Mouse (Mus musculus) lung, embryonic 15.5 days (tissue): ENCODE data around the gene Cdk2ap2. TPM values are rescaled to one million over a fixed set of nuclear protein-coding genes. Genes with fewer than 3 reads are reported as not detected.
"Not testable (repeated sequence)": the region's sequence is repeated elsewhere in the genome, so short reads cannot be mapped to it uniquely, and the experiment has no call there.

Experiments
- ATAC-seq: fragments of 200-750 bp; cut with Nextera tagmentation; 2 replicates; pipeline ENCODE4 v1.8.0; 2017; ENCODE audit warnings: moderate number of reproducible peaks, borderline replicate concordance; ENCODE audit not compliant: low FRiP score, low TSS enrichment; ENCODE audit errors: extremely low read depth
- H3K27ac ChIP-seq: fragments of 300-500 bp; sonication (generic); 2 replicates; pipeline ENCODE4 v1.5.1; 2015; ENCODE audit warnings: moderate library complexity, mild to moderate bottlenecking, inconsistent platforms
- H3K27me3 ChIP-seq: fragments of 300-500 bp; sonication (generic); 2 replicates; pipeline ENCODE4 v1.6.1; 2015; ENCODE audit warnings: inconsistent platforms
- H3K36me3 ChIP-seq: fragments of 300-500 bp; sonication (generic); 2 replicates; pipeline ENCODE4 v1.6.1; 2015; ENCODE audit warnings: inconsistent platforms
- H3K4me1 ChIP-seq: fragments of 300-500 bp; sonication (generic); 2 replicates; pipeline ENCODE4 v1.6.1; 2015; ENCODE audit warnings: inconsistent platforms
- H3K4me2 ChIP-seq: fragments of 300-500 bp; sonication (generic); 2 replicates; pipeline ENCODE4 v1.6.1; 2015; ENCODE audit warnings: inconsistent platforms, mild to moderate bottlenecking, moderate library complexity
- H3K4me3 ChIP-seq: fragments of 300-500 bp; sonication (generic); 2 replicates; pipeline ENCODE4 v1.5.1; 2015; ENCODE audit warnings: mild to moderate bottlenecking, inconsistent platforms
- H3K9ac ChIP-seq: fragments of 300-500 bp; sonication (generic); 2 replicates; pipeline ENCODE4 v1.6.1; 2015; ENCODE audit warnings: inconsistent platforms
- H3K9me3 ChIP-seq: fragments of 300-500 bp; sonication (generic); 2 replicates; pipeline ENCODE4 v1.6.1; 2016; ENCODE audit warnings: inconsistent platforms
- WGBS: fragments of 180-500 bp; shearing (Covaris S2); methylation state at CpG from one replicate; pipeline ENCODE4 v1.1.7; 2015; 5-methylcytosine and 5-hydroxymethylcytosine counted together
- polyA plus RNA-seq: library from polyadenylated mRNA; unstranded; fragments of >200 nt; fragmentation: Nextera tagmentation; extraction: Ambion mirVana; gene quantifications from 2 replicates; pipeline ENCODE4 v1.2.1, GENCODE M21; 2015

Gene Cdk2ap2
- polyA plus RNA-seq, 1 experiment from 2014 or later = 103 TPM

DNA sequence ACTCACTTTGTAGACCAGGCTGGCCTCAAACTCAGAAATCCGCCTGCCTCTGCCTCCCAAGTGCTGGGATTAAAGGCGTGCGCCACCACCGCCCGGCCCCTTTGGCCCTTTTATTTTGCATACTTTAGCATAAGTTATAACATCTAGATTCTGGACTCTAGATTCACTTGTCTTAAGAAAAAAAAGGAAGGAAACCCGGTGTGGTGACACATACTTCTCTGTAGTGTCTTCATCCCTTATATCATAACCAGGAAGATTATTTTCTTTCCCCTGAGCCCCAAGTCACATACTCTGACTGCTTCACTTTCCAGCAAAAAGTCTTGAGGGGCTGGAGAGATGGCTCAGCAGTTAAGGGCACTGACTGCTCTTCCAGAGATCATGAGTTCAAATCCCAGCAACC lies 24.9 kb downstream of the Cdk2ap2 start:
- peaks cover 23% of the 10 kb centered on the region for H3K4me1 ChIP-seq
- H3K4me2 ChIP-seq = peak overlapping the region; percentile 57
- not testable (repeated sequence) for ATAC-seq, H3K9ac ChIP-seq, H3K27ac ChIP-seq, H3K9me3 ChIP-seq, H3K27me3 ChIP-seq
- peaks cover 17% of the 10 kb centered on the region for H3K36me3 ChIP-seq
- 50% methylated on average over 6 of the region's 6 CpGs for WGBS
- peak overlapping the region; percentile 48; the same call in 1 of the 2 replicates for H3K4me3 ChIP-seq

DNA sequence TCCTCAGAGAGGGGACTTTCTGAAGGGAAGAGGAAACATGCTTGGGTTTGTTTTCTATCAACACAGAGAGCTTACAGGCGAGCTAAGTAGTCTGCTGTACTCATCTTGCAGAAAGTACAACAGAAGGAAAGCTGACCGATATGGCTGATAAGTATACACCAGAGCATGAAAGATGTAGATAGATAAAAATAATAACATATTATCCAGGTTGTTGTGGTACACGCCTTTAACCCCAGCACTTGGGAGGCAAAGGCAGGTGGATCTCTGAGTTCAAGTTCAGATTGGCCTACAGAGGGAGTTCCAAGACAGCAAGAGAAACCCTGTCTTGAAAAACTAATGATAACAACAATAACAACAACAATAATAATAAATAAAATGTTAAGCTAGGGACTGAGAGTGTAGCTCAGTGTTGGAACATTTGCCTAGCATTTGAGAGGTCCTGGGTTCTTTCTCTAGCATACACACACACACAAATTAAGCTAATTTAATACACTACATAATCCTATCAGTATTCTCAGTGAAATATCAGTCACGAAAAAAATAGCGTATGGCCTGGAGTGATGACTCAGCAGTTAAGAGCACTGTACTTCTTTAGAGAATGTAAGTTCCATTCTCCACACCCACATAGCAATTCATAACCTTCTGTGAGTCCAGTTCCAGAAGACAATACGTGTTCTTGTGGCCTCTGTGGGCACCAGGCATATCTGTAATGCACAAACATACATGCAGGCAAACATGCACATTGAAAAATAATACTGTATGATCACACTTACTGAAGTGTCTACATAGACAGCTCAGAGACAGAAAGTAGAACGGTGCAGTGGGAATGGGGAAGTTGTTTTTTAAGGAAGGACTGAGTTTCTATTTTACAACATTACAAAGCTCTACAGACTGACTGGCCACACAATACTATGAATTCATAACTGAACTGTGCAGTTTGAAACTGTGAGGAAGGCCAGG lies 25.7 kb downstream of the Cdk2ap2 start:
- 80% methylated on average over 7 of the region's 7 CpGs for WGBS
- no peak for ATAC-seq

DNA sequence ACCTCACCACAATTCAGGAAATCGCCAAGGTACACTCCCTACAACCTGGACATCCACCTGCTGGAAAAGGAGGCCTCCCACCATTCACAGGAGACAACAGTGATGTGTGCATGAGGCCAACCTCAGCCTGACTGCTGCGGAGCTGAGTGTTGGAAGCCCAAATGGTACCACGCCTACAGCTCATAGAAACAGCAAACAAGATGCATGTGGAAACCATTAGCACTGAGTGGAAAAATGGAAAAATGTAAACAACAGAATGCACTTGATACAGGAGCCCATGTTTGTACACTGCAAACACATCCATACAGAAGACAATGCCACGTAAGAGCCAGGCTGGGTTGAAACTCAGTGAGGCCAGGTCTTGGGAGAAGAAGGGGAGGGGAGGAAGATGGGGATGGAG lies 27.4 kb downstream of the Cdk2ap2 start:
- Histone ChIP-seq H3K27ac (no peak overlapping the region), H3K9ac (no peak overlapping the region), H3K27me3 (no peaks in the 10 kb centered on the region), H3K36me3 (peaks cover 19% of the 10 kb centered on the region), H3K9me3 (no peaks in the 10 kb centered on the region), H3K4me1 (peaks cover 32% of the 10 kb centered on the region), H3K4me2 (no peak overlapping the region), H3K4me3 (no peak overlapping the region)
- 63% methylated on average over 4 of the region's 4 CpGs for WGBS
- ATAC-seq = no peak

More for the DNA sequence above, 25.7 kb downstream of the Cdk2ap2 start:
- Histone ChIP-seq H3K27ac (no peak overlapping the region), H3K9me3 (no peaks in the 10 kb centered on the region), H3K36me3 (peaks cover 10% of the 10 kb centered on the region), H3K4me1 (peaks cover 31% of the 10 kb centered on the region), H3K9ac (no peak overlapping the region), H3K4me2 (no peak overlapping the region), H3K27me3 (no peaks in the 10 kb centered on the region), H3K4me3 (no peak overlapping the region)

DNA sequence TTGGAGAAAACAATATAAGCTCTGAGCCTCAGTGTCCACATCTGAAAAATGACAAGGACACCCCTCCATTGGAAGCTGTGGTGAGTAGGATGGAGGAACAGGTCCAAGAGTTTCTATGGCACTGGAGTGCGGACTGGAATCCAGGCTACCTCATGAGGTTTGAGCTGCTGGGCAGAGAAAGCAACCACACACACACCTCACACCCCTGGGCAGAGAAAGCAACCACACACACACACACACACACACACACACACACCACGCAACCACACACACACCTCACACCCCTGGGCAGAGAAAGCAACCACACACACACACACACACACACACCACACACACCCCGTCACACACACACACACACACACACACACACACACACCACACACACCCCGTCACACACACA lies 28.3 kb downstream of the Cdk2ap2 start:
- H3K9ac ChIP-seq = peak overlapping the region; percentile 12; the same call in 1 of the 2 replicates
- peak overlapping the region; percentile 49 for H3K4me2 ChIP-seq
- H3K4me1 ChIP-seq = peaks cover 25% of the 10 kb centered on the region
- H3K4me3 ChIP-seq = peak overlapping the region; percentile 78
- ATAC-seq = peak; percentile 48
- H3K27ac ChIP-seq, H3K27me3 ChIP-seq, H3K9me3 ChIP-seq: not testable (repeated sequence)
- H3K36me3 ChIP-seq = peaks cover 24% of the 10 kb centered on the region
- WGBS = 5% methylated on average over 4 of the region's 4 CpGs

DNA sequence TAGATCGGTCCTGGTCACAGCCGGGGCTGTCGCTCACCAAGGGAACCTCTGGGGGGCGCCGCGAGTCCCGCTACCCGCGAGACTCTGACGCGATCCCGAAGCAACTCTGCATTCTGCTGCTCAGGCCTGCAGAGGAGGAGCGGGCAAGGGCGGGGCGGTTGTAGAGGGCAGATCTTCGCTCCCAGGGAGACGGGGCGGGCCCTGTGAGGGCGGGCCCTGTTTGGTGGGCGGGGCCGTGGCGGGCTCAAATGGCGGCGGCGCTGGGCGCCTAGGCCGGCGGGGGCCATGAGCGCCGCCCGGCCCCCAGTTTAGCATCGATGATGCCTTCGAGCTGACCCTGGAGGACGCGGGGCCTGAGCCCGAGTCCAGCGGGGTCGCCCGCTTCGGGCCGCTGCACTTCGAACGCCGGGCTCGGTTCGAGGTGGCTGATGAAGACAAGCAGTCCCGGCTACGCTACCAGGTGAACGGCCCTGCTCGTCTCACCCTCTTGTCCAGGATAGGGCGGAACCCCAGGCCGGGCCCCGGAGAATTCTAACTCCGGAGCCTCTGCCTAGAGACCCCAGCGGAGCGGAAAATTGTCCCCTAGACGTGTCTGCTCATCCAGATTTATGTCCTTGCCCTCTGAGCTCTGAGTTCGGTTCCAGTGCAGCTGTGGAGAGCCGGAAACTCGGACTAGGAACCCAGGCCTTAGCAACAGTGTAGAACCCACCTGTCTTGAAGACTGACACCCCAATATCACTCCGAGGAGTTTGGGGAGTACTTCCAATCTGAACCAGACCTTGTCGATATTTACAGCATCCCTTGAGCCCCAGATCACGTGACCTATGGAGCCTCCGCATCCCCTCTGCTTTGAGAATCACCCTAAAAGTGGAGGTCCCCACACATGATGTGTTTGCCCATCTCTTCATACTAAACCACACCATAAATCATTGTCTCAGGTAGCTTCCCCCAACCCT lies 29.0 kb downstream of the Cdk2ap2 start, which contains the start of gene Aip:
TSS of gene Aip (minus strand) at position 118 of the 956 bp plus-strand sequence.
- ATAC-seq = peak; percentile 94
- H3K27me3 ChIP-seq = no peaks in the 10 kb centered on the region
- peak within 1 kb of the TSS; percentile 71 for H3K4me2 ChIP-seq
- WGBS = under 1% methylated on average over 63 of the region's 64 CpGs
- H3K9ac ChIP-seq = peak within 1 kb of the TSS; percentile 79
- H3K4me1 ChIP-seq = peaks cover 17% of the 10 kb centered on the region
- H3K36me3 ChIP-seq = peaks cover 26% of the 10 kb centered on the region
- H3K9me3 ChIP-seq = no peaks in the 10 kb centered on the region
- peak within 1 kb of the TSS; percentile 39; the same call in 1 of the 2 replicates for H3K27ac ChIP-seq
- peak within 1 kb of the TSS; percentile 78 for H3K4me3 ChIP-seq

DNA sequence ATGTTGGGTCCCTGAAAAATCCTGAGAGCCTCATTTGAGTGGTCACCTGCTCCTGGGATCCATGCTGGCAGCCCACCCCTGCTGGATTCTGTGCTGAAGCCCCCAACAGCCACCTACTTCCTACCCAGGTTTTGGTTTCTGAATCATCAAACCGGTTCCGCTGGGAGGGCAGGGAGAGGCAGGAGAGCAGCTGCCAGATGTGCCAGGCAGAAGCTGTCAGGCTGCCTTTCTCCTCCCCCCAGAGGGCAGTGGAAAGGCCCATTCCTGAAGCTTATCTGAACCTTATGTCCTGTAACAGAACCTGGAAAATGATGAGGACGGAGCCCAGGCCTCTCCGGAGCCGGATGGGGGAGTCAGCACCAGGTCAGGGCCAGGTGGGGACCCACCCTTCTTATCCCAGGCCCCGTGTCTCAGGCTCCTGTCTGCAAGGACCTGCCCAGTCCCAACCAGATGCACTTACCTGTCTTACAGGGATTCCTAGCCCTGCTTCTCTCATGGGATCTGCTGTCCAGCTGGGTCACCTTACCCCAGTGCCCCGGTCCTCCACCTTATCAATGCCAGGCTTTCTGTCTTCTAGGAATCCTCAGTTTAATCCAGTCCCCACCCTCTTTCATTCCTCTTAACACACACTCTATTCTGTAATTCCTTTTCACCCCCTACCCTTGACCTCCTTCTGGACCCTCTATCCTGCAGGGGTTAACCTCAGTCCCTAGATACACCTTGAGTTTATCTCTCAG lies 29.9 kb downstream of the Cdk2ap2 start:
- Histone ChIP-seq H3K27me3 (no peaks in the 10 kb centered on the region), H3K4me3 (peak overlapping the region; percentile 78), H3K9ac (peak overlapping the region; percentile 79), H3K9me3 (no peaks in the 10 kb centered on the region), H3K4me1 (peaks cover 17% of the 10 kb centered on the region), H3K4me2 (peak overlapping the region; percentile 71), H3K27ac (no peak overlapping the region), H3K36me3 (peaks cover 33% of the 10 kb centered on the region)
- WGBS = 54% methylated on average over 7 of the region's 7 CpGs
- no peak for ATAC-seq

DNA sequence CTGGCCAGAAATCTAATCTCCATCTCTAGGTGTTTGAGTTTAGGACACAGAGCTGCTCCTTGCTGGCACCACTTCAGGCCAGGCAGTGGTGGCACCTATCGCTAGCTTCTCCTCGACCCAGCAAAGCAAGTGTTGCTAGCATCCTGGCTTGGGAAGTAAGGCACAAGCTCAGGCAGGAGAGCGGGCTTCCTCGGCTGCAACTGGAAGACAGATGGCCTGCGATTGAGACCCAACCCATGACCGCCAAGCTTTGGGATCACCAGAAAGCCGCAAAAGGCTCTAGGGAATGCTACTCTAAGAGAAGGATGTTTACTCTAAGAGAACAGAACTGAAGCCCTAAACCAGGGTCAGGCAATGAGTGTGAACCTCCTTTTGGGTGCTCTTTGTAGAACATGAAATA lies 32.5 kb downstream of the Cdk2ap2 start:
- H3K4me3 ChIP-seq = no peak overlapping the region
- ATAC-seq = no peak
- WGBS = 85% methylated on average over 7 of the region's 7 CpGs
- no peaks in the 10 kb centered on the region for H3K9me3 ChIP-seq
- H3K36me3 ChIP-seq = peaks cover 46% of the 10 kb centered on the region
- no peaks in the 10 kb centered on the region for H3K27me3 ChIP-seq
- no peak overlapping the region for H3K4me2 ChIP-seq
- H3K27ac ChIP-seq = no peak overlapping the region
- no peak overlapping the region for H3K9ac ChIP-seq
- peaks cover 17% of the 10 kb centered on the region for H3K4me1 ChIP-seq

DNA sequence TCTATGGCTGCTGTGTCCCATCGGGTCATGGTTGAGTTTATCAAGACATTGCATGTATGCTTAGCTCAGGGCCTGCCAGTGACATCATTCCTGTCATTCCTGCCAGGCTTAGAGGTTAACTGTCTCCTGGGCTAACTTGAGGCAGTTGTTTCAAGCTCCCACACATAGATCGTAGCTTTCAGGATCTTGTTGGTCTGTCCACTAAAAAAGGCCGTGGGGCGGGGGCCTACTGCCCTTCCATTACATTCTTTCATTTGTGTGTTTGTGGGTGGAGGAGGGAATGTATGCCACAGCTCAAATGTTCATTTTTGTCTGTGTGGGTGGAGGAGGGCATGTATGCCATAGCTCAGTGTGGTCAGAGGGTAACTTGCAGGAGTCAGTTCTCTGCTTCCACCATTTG lies 33.1 kb downstream of the Cdk2ap2 start:
- H3K36me3 ChIP-seq = peaks cover 46% of the 10 kb centered on the region
- H3K27me3 ChIP-seq = no peaks in the 10 kb centered on the region
- peaks cover 14% of the 10 kb centered on the region for H3K4me1 ChIP-seq
- H3K9me3 ChIP-seq = no peaks in the 10 kb centered on the region
- H3K27ac ChIP-seq = no peak overlapping the region
- ATAC-seq = no peak
- 80% methylated on average over 4 of the region's 4 CpGs for WGBS
- no peak overlapping the region for H3K4me2 ChIP-seq
- no peak overlapping the region for H3K9ac ChIP-seq
- no peak overlapping the region for H3K4me3 ChIP-seq

DNA sequence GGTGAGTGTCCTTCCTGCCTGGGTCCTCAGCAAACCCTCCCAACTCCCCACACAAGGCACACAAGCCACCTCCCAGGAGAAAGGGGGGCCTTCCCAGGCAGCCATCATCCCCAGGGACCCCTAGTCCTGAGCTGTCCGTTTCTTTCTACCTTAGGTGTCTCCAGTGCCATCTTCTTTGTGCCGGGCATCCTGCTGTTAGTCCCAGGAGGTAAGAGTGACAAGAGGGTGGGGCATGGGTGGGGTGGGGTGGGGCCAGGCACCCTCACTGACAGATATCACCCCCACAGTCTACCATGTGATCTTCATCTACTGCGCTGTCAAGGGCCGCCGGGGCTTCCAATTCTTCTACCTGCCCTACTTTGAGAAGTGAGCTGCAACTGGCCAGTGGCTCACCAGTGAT lies 34.1 kb downstream of the Cdk2ap2 start:
- H3K9me3 ChIP-seq = no peaks in the 10 kb centered on the region
- H3K4me2 ChIP-seq = no peak overlapping the region
- no peak overlapping the region for H3K4me3 ChIP-seq
- WGBS = 86% methylated on average over 5 of the region's 5 CpGs
- H3K36me3 ChIP-seq = peaks cover 46% of the 10 kb centered on the region
- H3K4me1 ChIP-seq = peaks cover 14% of the 10 kb centered on the region
- no peak overlapping the region for H3K27ac ChIP-seq
- no peak for ATAC-seq
- H3K27me3 ChIP-seq = no peaks in the 10 kb centered on the region
- no peak overlapping the region for H3K9ac ChIP-seq

DNA sequence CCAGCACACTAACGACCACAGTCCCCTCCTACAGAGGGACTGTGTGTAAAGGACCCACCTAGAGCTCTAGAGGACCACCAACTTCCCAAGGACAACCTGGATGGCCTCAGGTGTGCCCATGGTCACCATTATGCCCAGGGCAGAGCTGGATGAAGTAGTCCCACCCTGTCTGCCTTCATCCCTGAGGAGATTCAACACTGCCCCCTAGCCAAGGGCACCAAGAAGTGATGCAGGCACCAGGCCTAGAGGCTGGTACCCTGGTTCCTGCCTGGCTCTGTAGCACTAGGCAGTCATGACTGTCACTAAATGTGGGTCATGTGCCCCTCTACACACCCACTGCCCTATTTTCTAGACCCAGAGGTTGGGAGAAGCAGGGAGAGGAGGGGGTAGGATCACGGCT lies 34.8 kb downstream of the Cdk2ap2 start:
- Histone ChIP-seq H3K9me3 (no peaks in the 10 kb centered on the region), H3K36me3 (peaks cover 46% of the 10 kb centered on the region), H3K4me3 (no peak overlapping the region), H3K4me2 (no peak overlapping the region), H3K4me1 (peaks cover 10% of the 10 kb centered on the region), H3K9ac (no peak overlapping the region), H3K27ac (no peak overlapping the region), H3K27me3 (no peaks in the 10 kb centered on the region)
- 77% methylated on average over 2 of the region's 2 CpGs for WGBS
- ATAC-seq = no peak

DNA sequence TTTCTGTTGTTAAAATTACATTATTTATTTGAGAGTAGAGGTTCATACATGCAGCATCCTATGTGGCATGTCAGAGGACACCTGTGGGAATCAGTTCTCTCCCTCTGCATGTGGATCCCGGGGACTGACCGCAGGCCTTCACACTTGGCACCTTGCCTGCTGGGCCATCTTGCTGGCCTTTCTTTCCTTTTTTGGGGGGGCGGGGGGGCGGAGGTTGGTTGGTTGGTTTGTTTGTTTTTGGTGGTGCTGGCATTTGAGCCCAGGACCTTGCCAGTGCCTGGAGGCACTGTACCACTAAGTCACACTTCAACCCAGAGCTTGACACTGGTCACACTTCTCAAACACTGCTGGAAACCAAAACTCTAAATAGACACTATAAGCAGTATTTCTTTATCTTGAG lies 37.4 kb downstream of the Cdk2ap2 start:
- Histone ChIP-seq H3K4me3 (no peak overlapping the region), H3K36me3 (peaks cover 27% of the 10 kb centered on the region), H3K27ac (no peak overlapping the region), H3K9me3 (no peaks in the 10 kb centered on the region), H3K4me2 (no peak overlapping the region), H3K27me3 (no peaks in the 10 kb centered on the region), H3K4me1 (no peaks in the 10 kb centered on the region), H3K9ac (no peak overlapping the region)
- ATAC-seq = no peak
- 78% methylated on average over 4 of the region's 4 CpGs for WGBS
